Mouse (Mus musculus): Measurements from ENCODE around the gene Treml1.

DNA sequence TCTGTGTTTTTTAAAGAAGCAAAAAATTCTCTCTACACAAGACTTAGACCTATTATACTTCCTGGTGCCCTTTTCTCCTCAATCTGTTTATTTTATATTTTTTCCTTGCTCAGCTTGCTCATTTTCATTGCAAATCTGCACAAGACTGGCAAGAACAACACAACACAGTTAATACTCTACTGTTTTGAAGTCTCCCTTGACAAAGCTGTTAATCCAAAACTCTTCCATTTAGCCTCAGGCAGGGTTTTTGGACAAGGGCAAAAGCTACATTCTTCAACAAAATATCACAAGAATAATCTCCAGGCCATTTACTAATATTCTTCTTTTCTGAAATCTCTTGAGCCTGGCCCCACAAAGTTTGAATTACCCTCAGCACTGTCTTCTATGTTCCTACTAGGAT lies 11.9 kb downstream of the Treml1 start:
- TF ChIP-seq CTCF (IDR thresholded peaks at IDR 0.05; ENCODE audit: extremely low read depth, insufficient read depth, low read length): no peak
- TF ChIP-seq POLR2A (IDR thresholded peaks at IDR 0.05; ENCODE audit: extremely low read depth, insufficient read depth, low read length): no peak

Measured in cortical plate, adult 2 months (tissue).